Mouse (Mus musculus) cerebral cortex, adult 2 months (tissue): ENCODE data around the gene Nup88.

Experiments
- WGBS: fragments of 180-500 bp; shearing (Covaris S2); methylation state at CpG from one replicate; pipeline ENCODE4 v1.1.7; 2018; 5-methylcytosine and 5-hydroxymethylcytosine counted together

Gene Nup88

DNA sequence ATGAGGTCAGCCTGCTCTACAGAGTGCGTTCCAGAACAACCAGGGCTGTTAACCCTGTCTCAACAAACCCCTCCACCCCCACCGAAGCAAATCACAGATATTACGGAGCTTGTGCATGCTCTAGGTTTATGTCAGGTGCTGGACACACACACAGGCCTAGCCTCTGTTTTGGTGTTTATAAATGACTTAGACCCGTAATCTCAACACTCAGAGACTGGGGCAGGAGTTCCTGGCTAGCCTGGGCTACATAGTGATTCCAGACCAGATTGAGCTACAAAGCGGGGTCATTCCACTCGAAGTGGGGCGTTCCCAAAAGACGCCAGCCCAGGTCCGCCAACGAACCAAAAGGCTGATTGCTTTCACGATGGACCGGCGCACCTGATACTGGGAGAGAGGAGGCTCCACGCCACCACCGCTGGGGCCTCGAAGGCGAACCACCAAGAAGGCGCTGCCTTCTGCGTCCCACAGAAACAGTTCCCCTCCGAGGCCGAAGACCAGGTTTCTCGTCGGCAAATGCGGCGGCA is 440 bp downstream of the Nup88 start:
- under 1% methylated on average over 25 of the region's 25 CpGs for WGBS

DNA sequence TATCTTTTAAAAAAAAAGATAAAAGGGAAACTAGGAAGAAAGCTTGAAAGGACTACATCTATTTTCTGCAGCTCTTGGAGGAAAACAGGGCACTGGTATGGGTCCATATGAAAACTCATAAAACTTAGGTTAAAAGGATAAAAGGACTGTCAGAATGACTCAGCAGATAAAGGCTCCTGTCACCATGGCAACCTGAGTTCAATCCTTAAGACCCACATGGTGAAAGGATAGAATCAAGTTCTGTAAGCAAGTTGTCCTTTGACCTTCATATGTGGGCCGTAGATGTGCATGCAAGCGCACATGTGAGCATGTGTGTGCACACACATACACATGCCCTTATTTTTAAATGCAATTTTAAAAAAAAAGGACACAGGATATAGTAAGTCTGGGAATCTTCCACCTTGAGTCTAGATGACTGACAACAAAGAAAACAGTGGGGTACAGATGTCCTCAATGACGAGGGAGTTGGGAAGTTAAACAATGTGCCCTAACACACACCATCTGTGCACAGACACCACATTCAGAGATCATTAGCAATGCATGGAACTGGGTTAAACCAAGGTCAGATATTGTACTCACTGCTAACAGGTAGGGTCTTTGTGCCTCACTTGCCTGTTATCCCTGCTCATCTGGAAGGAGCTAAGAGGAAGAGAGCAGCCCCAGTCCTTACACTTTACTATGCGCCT is 5.4 kb downstream of the Nup88 start:
- WGBS: 68% methylated on average over 4 of the region's 4 CpGs

DNA sequence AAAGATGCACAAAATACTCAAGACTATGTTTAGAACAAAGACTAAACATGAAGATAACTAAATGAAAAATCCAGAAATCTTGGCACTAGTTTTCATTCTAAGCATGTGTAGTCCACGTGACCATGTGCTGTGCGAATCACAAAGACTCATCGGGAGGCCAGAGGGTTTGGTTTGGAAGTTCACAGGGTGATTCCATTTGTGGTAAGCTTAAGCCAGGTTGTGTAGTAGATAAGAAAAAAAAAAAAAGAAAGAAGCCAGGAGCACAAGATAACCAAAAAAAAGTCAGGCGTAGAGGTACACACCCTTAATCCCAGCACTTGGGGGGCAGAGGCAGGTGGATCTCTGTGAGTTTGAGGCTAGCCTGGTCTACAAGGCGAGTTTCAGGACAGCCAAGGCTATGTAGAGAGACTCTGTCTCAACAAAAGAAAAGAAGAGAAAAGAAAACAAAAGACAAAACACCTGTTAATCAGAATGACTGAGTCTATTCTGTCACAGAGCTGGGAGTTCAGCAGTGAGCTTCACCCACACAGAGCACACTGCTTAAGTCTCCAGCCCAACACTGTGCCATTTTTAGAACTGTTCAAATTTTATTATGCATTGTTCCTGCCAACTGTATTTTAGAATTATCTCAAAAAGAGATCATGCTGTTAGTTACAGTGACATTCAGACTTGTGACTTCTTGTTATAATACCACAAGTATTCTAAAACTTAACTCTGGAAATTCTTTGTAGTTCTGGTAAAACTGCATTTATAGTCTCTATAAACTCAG is 8.8 kb downstream of the Nup88 start:
- 58% methylated on average over 5 of the region's 5 CpGs for WGBS

DNA sequence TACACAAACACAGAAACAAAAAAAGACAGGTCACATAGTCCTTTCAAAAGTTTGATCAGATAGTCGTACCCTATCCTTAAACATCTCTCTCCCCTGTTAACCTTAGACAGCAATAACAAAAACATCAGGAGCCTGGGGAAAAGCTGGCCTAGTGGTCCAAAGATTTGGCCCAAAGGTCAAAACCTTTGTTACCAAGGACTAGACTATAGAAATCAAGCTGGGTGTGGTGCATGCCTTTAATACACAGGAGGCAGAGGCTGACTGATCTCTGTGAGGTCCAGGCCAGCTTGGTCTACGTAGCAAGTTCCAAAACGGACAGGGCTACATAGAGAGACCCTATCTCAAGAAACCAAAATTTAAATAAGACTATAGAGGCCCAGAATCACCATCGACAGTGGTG is 15.1 kb downstream of the Nup88 start:
- WGBS: 93% methylated on average over 4 of the region's 4 CpGs

DNA sequence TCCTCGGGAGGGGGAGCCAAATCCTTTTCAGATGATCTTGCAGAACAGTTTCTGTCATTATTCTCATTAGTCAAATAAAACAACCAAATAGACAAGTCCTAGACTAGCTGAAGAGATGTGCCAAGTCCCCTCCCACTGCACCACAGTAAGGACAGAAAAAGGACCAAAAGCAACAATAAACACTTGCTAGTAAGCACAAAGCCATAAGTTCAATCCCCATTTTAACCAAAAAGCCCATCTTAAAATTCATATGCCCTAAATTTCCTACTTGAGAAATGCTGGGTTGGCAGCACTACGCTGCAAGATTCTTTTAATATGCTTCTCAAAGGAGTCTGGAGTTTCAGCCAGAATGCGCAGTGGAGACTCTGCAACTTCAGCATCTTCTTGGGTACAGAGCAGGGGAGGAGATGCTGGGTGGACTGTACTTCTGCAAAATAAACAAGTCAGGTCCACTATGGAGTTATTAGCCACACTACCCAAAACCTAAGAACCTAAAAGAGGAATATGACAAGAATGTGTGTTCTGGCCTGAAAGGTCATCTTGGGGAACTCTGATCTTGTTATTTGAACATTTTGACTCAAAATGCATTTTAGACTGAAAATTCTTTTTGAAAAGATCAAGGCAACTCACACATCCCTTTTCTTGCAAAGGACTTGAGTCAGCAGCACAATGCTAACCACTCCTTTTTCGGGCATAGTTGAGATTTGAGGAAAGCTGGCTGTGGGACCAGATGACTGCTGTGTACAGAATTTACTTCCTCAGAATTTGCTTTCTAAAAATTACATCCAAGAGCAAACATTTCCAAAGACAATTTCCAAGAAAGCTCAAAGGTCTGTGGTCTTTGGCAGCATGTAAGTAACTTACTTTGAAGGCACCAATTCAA is 24.6 kb downstream of the Nup88 start:
- WGBS: 43% methylated on average over 4 of the region's 4 CpGs

DNA sequence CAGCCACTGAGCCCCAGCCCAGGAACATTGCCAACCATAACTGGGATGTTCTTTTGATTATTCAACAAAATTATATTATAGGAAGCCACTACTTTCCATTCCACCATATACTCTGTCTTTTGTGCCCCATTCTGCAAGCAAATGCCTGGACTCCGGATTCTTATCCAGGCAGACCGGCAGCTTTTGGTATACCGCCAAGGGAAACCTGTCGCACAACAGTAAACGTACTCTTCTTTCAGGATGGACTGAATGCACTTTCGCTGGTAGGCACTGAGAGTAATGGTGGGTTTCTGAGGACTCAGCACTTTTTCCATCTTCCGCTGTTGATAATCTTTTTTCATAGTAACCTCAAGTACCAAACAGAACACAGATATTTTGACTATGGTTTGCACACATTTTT is 26.1 kb downstream of the Nup88 start:
- WGBS: 68% methylated on average over 7 of the region's 7 CpGs

DNA sequence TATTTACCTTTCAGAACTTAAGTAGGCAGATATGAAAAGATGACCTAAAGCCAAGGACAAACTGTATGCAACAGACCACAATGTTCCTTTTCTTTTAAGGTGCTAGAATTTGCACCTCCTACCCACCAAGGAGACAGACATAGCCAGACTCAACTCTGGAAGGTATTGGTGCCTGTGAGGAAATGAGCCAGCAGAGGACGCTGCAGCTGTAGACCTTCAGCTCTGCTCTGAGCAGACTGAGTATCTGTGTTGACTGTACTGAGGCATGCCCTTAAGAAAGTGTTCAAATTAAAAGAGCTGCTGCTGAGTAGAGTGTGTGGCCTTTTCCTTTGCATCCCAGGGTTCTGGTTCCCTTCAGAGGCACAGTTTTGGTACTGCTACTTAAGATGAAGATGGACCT is 27.2 kb downstream of the Nup88 start:
- WGBS: 45% methylated on average over 1 of the region's 1 CpGs

DNA sequence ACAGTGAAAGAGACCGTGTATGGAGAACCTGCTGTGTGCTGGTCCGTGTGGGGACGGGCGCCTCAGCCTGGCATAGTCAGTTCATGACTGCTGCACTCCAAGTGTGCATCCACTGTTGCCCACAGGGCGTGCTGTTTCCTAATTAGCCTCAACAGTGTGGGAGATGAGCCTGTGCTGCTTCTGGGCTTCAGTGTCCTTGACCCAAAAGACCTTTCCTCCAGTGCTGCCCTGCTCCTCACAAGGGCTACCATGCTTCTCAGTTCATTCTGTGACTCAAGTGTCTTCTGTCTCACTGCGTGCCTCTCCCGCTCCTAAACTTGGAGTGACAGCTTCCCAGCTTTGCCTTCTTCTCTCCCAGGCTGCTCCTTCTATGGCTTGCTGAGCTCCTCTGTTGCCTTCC is 34.5 kb downstream of the Nup88 start:
- 81% methylated on average over 7 of the region's 7 CpGs for WGBS

DNA sequence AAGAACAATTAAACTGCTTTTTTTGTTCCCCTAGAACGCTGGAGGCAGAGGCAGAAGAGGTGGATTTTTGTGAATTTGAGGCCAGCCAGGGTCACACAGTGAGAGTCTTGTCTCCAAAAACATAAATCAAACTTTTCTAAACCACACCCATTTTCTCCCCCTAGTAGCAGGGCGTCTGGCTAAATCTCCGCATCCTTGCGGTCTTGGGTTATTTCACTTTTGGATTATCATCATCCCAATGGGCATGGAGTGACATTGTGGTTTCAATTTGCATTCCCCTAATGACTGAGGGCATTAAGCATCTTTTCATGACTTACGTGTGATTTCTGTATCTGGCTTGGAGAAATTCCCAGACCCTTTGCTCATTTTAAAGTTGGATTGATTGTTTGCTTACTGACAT is 38.3 kb downstream of the Nup88 start:
- WGBS: 83% methylated on average over 5 of the region's 5 CpGs

DNA sequence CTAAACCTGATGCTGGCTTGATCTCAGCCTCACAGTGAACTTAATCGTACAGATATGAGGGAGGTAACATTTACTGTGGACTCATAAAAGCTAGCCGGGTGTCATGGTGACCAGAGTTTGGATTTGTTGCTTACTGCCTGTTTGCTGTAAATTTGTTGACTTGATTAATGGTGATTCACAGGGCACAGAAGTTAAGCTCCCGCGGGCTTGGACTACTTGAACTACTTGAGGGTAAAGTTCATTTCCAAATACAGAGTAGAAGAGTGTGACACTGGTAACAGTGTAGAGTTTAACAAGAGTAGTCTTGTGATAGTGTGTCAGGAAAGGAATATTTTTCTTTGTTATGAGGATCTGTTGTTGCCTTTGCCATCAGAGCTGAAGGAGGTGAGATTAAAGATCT is 50.2 kb downstream of the Nup88 start:
- WGBS: 95% methylated on average over 4 of the region's 4 CpGs

DNA sequence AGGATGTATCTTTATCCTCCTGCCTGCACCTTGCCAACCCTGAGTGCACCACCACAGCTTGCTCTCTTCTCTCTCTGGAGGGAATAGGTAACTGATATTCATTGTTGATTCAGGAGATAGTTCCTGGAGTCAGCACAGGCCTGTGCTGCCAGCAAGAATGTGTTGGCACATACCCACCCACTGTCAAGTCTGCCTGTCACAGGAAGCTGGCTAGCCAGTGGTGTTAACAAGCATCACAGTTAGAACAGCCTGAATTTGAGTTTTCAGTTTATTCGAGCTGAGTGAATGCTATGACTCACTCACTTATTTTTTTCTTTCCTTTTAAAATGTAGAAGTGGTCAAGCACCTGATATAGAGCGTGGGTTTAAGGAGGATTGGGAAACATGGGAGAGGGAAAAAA is 51.9 kb downstream of the Nup88 start:
- WGBS: 36% methylated on average over 2 of the region's 2 CpGs

DNA sequence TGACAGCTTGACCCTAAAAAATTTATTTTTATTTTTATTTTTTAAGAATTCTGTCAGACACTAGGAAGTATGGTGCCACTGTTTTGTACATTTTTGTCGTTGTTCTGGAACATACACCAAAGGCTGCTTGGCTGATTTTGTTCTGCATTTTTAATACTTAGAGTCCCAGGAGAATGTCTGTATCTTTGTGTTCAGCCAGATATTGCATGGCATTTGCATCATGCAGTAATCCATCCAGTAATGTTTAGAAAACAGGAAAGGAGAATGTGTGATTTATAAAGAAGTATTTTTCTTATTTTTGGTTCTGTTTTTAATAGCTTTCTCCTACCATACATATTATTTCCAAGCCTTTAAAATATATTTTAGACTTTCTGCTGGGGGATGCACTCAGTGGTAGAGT is 57.9 kb downstream of the Nup88 start:
- WGBS: 57% methylated on average over 1 of the region's 1 CpGs

DNA sequence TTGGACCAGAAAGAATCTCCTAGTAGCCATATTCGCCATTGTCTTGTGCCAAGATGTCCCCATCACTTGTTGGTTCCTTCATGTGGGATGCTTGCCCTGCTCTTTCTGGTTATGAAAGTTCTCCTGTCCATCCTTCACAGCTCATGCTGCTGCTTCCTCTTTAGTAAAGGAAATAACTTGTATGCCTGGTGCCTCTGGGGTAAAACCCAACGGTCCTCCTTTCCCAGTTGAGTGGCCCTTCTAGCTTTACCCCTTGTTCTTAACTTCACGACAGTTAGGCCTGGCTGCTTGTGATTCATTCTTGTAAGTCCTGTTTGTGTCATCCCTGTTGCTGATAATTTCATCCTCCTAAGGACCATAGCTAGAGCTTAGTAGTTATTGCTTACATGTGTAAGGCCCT is 58.5 kb downstream of the Nup88 start:
- WGBS: 92% methylated on average over 3 of the region's 3 CpGs

DNA sequence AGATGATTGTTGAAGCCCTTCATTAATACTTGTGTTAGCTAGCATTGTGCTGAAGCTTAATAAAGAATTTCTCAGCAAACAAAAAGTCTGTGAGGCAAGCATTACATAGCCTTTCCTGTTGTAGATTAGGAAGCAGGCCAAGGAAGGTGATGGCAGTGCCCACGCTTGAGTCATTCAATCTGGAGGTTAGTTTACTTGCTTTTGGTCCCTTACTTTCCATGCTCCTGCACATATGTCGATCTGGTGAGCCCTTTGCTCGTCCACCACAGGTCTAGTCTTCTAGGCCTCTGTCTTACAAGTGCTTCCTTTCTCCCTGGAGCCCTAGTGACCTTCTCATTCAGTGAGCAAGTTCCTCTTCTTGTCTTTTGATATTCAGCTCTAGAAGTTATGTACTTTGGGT is 63.1 kb downstream of the Nup88 start:
- 52% methylated on average over 3 of the region's 3 CpGs for WGBS

DNA sequence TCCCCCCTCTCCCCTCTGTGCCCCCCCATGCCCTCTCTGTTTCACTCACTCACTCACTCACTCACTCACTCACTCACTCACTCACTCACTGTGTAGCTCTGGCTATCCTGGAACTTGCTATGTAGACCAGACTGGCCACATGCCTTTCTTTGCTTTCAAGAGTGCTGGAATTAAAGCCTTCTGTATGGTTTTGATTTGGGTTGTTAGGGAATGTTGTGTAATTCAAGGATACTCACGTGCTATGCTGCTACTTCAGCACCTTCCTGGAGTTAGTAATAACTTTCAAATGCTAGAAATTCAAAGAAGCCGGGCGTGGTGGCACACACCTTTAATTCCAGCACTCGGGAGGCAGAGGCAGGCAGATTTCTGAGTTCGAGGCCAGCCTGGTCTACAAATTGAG is 71.6 kb downstream of the Nup88 start:
- 91% methylated on average over 5 of the region's 5 CpGs for WGBS

DNA sequence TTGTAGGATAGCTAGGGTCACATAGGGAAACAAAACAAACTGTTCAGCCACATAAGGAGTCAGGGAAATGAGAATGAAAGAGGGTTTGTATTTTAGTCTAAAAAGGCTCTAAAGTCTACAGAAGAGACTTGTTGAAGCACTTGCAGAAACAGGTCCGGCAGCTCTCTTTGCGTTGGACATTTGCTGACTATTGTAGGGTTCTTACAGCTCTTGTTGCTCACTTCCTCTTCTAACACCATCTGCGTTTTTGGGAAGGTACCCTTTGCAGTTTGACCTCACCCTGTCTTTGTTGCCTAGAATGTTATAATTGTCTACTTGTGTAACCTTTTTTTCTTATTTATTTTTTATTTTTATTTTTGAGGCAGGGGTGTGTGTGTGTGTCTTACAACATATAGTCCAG is 72.1 kb downstream of the Nup88 start:
- WGBS: 62% methylated on average over 3 of the region's 3 CpGs
